Mouse (Mus musculus): ENCODE data around the gene Grap2. TPM values are rescaled to one million over a fixed set of nuclear protein-coding genes. Genes with fewer than 3 reads are reported as not detected.

Grap2 gene
- polyA plus RNA-seq, 1 experiment from 2014 or later = 0.32 TPM

GRCm38 (mm10) chr15:80636757-80637372 is 64.5 kb downstream of the Grap2 start:
- no peaks in the 10 kb centered on the region for H3K9me3 ChIP-seq (ENCODE audit: control insufficient read depth, low read length)
- no peak for ATAC-seq (ENCODE audit: low read depth)
- no peak overlapping the region for H3K4me2 ChIP-seq (ENCODE audit: low read depth, low read length)
- WGBS = 61% methylated on average over 13 of the region's 13 CpGs
- no peak overlapping the region for H3K9ac ChIP-seq (replicated peaks; ENCODE audit: low read depth, low read length)
- no peaks in the 10 kb centered on the region for H3K4me1 ChIP-seq (ENCODE audit: control insufficient read depth, insufficient read depth, low read length)
- no peaks in the 10 kb centered on the region for H3K27me3 ChIP-seq (ENCODE audit: control insufficient read depth, insufficient read depth, low read length)
- H3K36me3 ChIP-seq (ENCODE audit: control insufficient read depth, insufficient read depth, low read length) = no peaks in the 10 kb centered on the region
- H3K27ac ChIP-seq (ENCODE audit: low read depth, low read length) = no peak overlapping the region
- H3K4me3 ChIP-seq (ENCODE audit: low read depth, low read length) = no peak overlapping the region

GRCm38 (mm10) chr15:80639071-80639702 is 66.8 kb downstream of the Grap2 start:
- Histone ChIP-seq H3K4me2 (ENCODE audit: low read depth, low read length) (no peak overlapping the region), H3K4me3 (ENCODE audit: low read depth, low read length) (no peak overlapping the region), H3K9me3 (ENCODE audit: control insufficient read depth, low read length) (no peaks in the 10 kb centered on the region), H3K36me3 (ENCODE audit: control insufficient read depth, insufficient read depth, low read length) (no peaks in the 10 kb centered on the region), H3K27ac (ENCODE audit: low read depth, low read length) (no peak overlapping the region), H3K9ac (replicated peaks; ENCODE audit: low read depth, low read length) (no peak overlapping the region), H3K27me3 (ENCODE audit: control insufficient read depth, insufficient read depth, low read length) (no peaks in the 10 kb centered on the region), H3K4me1 (ENCODE audit: control insufficient read depth, insufficient read depth, low read length) (no peaks in the 10 kb centered on the region)
- ATAC-seq (ENCODE audit: low read depth) = no peak
- 68% methylated on average over 11 of the region's 11 CpGs for WGBS

GRCm38 (mm10) chr15:80639874-80640273 is 67.5 kb downstream of the Grap2 start:
- Histone ChIP-seq H3K27ac (ENCODE audit: low read depth, low read length) (no peak overlapping the region), H3K9ac (replicated peaks; ENCODE audit: low read depth, low read length) (no peak overlapping the region), H3K4me3 (ENCODE audit: low read depth, low read length) (no peak overlapping the region), H3K4me1 (ENCODE audit: control insufficient read depth, insufficient read depth, low read length) (no peaks in the 10 kb centered on the region), H3K4me2 (ENCODE audit: low read depth, low read length) (no peak overlapping the region), H3K36me3 (ENCODE audit: control insufficient read depth, insufficient read depth, low read length) (no peaks in the 10 kb centered on the region), H3K9me3 (ENCODE audit: control insufficient read depth, low read length) (no peaks in the 10 kb centered on the region), H3K27me3 (ENCODE audit: control insufficient read depth, insufficient read depth, low read length) (no peaks in the 10 kb centered on the region)
- WGBS = 79% methylated on average over 3 of the region's 3 CpGs
- ATAC-seq (ENCODE audit: low read depth) = no peak

GRCm38 (mm10) chr15:80641702-80642435 is 69.5 kb downstream of the Grap2 start:
- Histone ChIP-seq H3K27me3 (ENCODE audit: control insufficient read depth, insufficient read depth, low read length) (no peaks in the 10 kb centered on the region), H3K36me3 (ENCODE audit: control insufficient read depth, insufficient read depth, low read length) (no peaks in the 10 kb centered on the region), H3K9me3 (ENCODE audit: control insufficient read depth, low read length) (no peaks in the 10 kb centered on the region), H3K4me3 (ENCODE audit: low read depth, low read length) (no peak overlapping the region), H3K9ac (replicated peaks; ENCODE audit: low read depth, low read length) (no peak overlapping the region), H3K27ac (ENCODE audit: low read depth, low read length) (no peak overlapping the region), H3K4me2 (ENCODE audit: low read depth, low read length) (no peak overlapping the region), H3K4me1 (ENCODE audit: control insufficient read depth, insufficient read depth, low read length) (no peaks in the 10 kb centered on the region)
- ATAC-seq (ENCODE audit: low read depth) = no peak
- 93% methylated on average over 2 of the region's 2 CpGs for WGBS

- no peak overlapping the region for H3K27ac ChIP-seq (ENCODE audit: low read depth, low read length)
- H3K4me3 ChIP-seq (ENCODE audit: low read depth, low read length) = no peak overlapping the region
- H3K9me3 ChIP-seq (ENCODE audit: control insufficient read depth, low read length) = no peaks in the 10 kb centered on the region
- no peaks in the 10 kb centered on the region for H3K27me3 ChIP-seq (ENCODE audit: control insufficient read depth, insufficient read depth, low read length)
- no peaks in the 10 kb centered on the region for H3K36me3 ChIP-seq (ENCODE audit: control insufficient read depth, insufficient read depth, low read length)
- H3K4me1 ChIP-seq (ENCODE audit: control insufficient read depth, insufficient read depth, low read length) = no peaks in the 10 kb centered on the region
- no peak overlapping the region for H3K4me2 ChIP-seq (ENCODE audit: low read depth, low read length)
- 85% methylated on average over 17 of the region's 17 CpGs for WGBS
- no peak overlapping the region for H3K9ac ChIP-seq (replicated peaks; ENCODE audit: low read depth, low read length)
- no peak for ATAC-seq (ENCODE audit: low read depth)
Observed at GRCm38 (mm10) chr15:80645006-80645797, 72.8 kb downstream of the Grap2 start.

GRCm38 (mm10) chr15:80648977-80649606 is 76.7 kb downstream of the Grap2 start:
- Histone ChIP-seq H3K27me3 (ENCODE audit: control insufficient read depth, insufficient read depth, low read length) (no peaks in the 10 kb centered on the region), H3K9me3 (ENCODE audit: control insufficient read depth, low read length) (no peaks in the 10 kb centered on the region), H3K27ac (ENCODE audit: low read depth, low read length) (no peak overlapping the region), H3K36me3 (ENCODE audit: control insufficient read depth, insufficient read depth, low read length) (no peaks in the 10 kb centered on the region), H3K4me1 (ENCODE audit: control insufficient read depth, insufficient read depth, low read length) (no peaks in the 10 kb centered on the region), H3K4me3 (ENCODE audit: low read depth, low read length) (no peak overlapping the region), H3K4me2 (ENCODE audit: low read depth, low read length) (no peak overlapping the region), H3K9ac (replicated peaks; ENCODE audit: low read depth, low read length) (no peak overlapping the region)
- 76% methylated on average over 15 of the region's 15 CpGs for WGBS
- no peak for ATAC-seq (ENCODE audit: low read depth)

- no peak for ATAC-seq (ENCODE audit: low read depth)
- H3K27ac ChIP-seq (ENCODE audit: low read depth, low read length) = no peak overlapping the region
- 83% methylated on average over 2 of the region's 2 CpGs for WGBS
- no peaks in the 10 kb centered on the region for H3K27me3 ChIP-seq (ENCODE audit: control insufficient read depth, insufficient read depth, low read length)
- H3K4me1 ChIP-seq (ENCODE audit: control insufficient read depth, insufficient read depth, low read length) = no peaks in the 10 kb centered on the region
- no peaks in the 10 kb centered on the region for H3K9me3 ChIP-seq (ENCODE audit: control insufficient read depth, low read length)
- no peak overlapping the region for H3K9ac ChIP-seq (replicated peaks; ENCODE audit: low read depth, low read length)
- no peak overlapping the region for H3K4me2 ChIP-seq (ENCODE audit: low read depth, low read length)
- H3K36me3 ChIP-seq (ENCODE audit: control insufficient read depth, insufficient read depth, low read length) = no peaks in the 10 kb centered on the region
- no peak overlapping the region for H3K4me3 ChIP-seq (ENCODE audit: low read depth, low read length)
Observed at GRCm38 (mm10) chr15:80650412-80650811, 78.0 kb downstream of the Grap2 start.

- no peaks in the 10 kb centered on the region for H3K9me3 ChIP-seq (ENCODE audit: control insufficient read depth, low read length)
- 63% methylated on average over 8 of the region's 8 CpGs for WGBS
- H3K4me2 ChIP-seq (ENCODE audit: low read depth, low read length) = no peak overlapping the region
- ATAC-seq (ENCODE audit: low read depth) = no peak
- no peak overlapping the region for H3K27ac ChIP-seq (ENCODE audit: low read depth, low read length)
- no peak overlapping the region for H3K4me3 ChIP-seq (ENCODE audit: low read depth, low read length)
- H3K36me3 ChIP-seq (ENCODE audit: control insufficient read depth, insufficient read depth, low read length) = no peaks in the 10 kb centered on the region
- no peak overlapping the region for H3K9ac ChIP-seq (replicated peaks; ENCODE audit: low read depth, low read length)
- H3K27me3 ChIP-seq (ENCODE audit: control insufficient read depth, insufficient read depth, low read length) = no peaks in the 10 kb centered on the region
- no peaks in the 10 kb centered on the region for H3K4me1 ChIP-seq (ENCODE audit: control insufficient read depth, insufficient read depth, low read length)
Observed at GRCm38 (mm10) chr15:80653865-80654264, 81.5 kb downstream of the Grap2 start.

All from neural tube, embryonic 14.5 days (tissue).